Mouse (Mus musculus) neural tube, embryonic 15.5 days (tissue): ENCODE data around the gene Glg1. TPM values are rescaled to one million over a fixed set of nuclear protein-coding genes. Genes with fewer than 3 reads are reported as not detected.
A peak's percentile ranks its signal among the peaks of the same experiment; 100 is the strongest.
"Not testable (repeated sequence)": the region's sequence is repeated elsewhere in the genome, so short reads cannot be mapped to it uniquely, and the experiment has no call there.

Source experiments
- ATAC-seq: fragments of 200-750 bp; cut with Nextera tagmentation; 2 replicates; pipeline ENCODE4 v1.8.0; 2017; ENCODE audit warnings: mild to moderate bottlenecking, moderate TSS enrichment, moderate library complexity; ENCODE audit not compliant: low FRiP score
- H3K27ac ChIP-seq: fragments of 300-500 bp; sonication (generic); replicated peaks from 2 replicates; pipeline ENCODE4 v1.5.1; 2015; ENCODE audit warnings: mild to moderate bottlenecking, inconsistent platforms
- H3K27me3 ChIP-seq: fragments of 300-500 bp; sonication (generic); replicated peaks from 2 replicates; pipeline ENCODE4 v1.6.1; 2015; ENCODE audit warnings: inconsistent platforms
- H3K36me3 ChIP-seq: fragments of 300-500 bp; sonication (generic); 2 replicates; pipeline ENCODE4 v1.6.1; 2015; ENCODE audit warnings: inconsistent platforms
- H3K4me1 ChIP-seq: fragments of 300-500 bp; sonication (generic); 2 replicates; pipeline ENCODE4 v1.6.1; 2015; ENCODE audit warnings: inconsistent platforms
- H3K4me2 ChIP-seq: fragments of 300-500 bp; sonication (generic); 2 replicates; pipeline ENCODE4 v1.6.1; 2015; ENCODE audit warnings: inconsistent platforms, mild to moderate bottlenecking, moderate library complexity
- H3K4me3 ChIP-seq: fragments of 300-500 bp; sonication (generic); replicated peaks from 2 replicates; pipeline ENCODE4 v1.5.1; 2015; ENCODE audit warnings: mild to moderate bottlenecking, inconsistent platforms
- H3K9ac ChIP-seq: fragments of 300-500 bp; sonication (generic); replicated peaks from 2 replicates; pipeline ENCODE4 v1.6.1; 2015; ENCODE audit warnings: mild to moderate bottlenecking, inconsistent platforms
- H3K9me3 ChIP-seq: fragments of 300-500 bp; sonication (generic); replicated peaks from 2 replicates; pipeline ENCODE4 v1.6.1; 2016; ENCODE audit warnings: inconsistent platforms
- WGBS: fragments of 180-500 bp; shearing (Covaris S2); methylation state at CpG from one replicate; pipeline ENCODE4 v1.1.7; 2015; ENCODE audit warnings: mixed read lengths; 5-methylcytosine and 5-hydroxymethylcytosine counted together
- polyA plus RNA-seq: library from polyadenylated mRNA; unstranded; fragments of >200 nt; fragmentation: Nextera tagmentation; extraction: Ambion mirVana; gene quantifications from 2 replicates; pipeline ENCODE4 v1.2.1, GENCODE M21; 2015

Gene Glg1
- polyA plus RNA-seq, 1 experiment from 2014 or later, result 61.0 TPM

DNA sequence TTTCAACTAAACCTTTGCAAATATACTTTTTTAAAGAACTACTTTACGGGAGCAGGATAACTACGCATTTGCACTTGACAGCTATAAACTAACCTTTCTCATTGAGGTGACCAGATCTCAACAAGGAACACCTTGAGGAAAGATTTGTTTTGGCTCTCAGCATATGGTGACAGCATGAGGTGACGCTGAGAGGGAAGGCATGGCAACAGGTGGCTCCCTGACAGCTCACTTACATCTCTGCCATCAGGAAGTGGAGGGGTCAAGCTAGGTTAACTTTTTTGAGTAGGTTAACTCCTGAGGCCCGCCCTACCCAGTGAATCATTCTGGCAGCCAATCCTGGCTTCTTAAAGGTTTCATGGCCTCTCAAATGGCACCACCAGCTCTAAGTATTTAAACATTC lies 26.6 kb upstream of the Glg1 start:
- no peak for ATAC-seq
- Histone ChIP-seq H3K36me3 (peaks cover 72% of the 10 kb centered on the region), H3K27me3 (no peaks in the 10 kb centered on the region), H3K4me1 (no peaks in the 10 kb centered on the region), H3K9ac (no peak overlapping the region), H3K4me2 (no peak overlapping the region), H3K4me3 (no peak overlapping the region), H3K9me3 (no peaks in the 10 kb centered on the region), H3K27ac (no peak overlapping the region)
- WGBS, result 92% methylated on average over 4 of the region's 4 CpGs

DNA sequence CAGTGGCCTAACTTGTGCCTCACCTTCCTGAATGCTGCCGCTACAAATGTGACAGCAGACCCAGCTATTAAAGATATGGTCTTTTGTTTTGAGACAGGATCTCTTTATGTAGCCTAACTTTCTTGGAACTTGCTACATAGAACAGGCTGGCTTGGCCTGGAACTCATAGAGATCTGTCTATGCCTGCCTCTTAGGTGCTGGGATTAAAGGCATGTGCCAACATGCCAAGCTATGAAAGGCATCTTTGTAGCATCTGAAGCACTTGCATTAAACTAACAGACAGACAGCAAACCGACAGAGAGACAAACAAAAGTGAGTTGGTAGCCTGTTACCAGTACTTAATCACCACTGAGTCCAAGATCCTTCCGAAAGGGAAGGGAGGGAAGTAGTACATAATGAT lies 23.1 kb upstream of the Glg1 start:
- Histone ChIP-seq H3K36me3 (peaks cover 74% of the 10 kb centered on the region), H3K4me2 (no peak overlapping the region), H3K4me3 (no peak overlapping the region), H3K27ac (no peak overlapping the region), H3K9ac (no peak overlapping the region), H3K27me3 (no peaks in the 10 kb centered on the region), H3K4me1 (no peaks in the 10 kb centered on the region), H3K9me3 (no peaks in the 10 kb centered on the region)
- 92% methylated on average over 3 of the region's 3 CpGs for WGBS
- ATAC-seq, result no peak

DNA sequence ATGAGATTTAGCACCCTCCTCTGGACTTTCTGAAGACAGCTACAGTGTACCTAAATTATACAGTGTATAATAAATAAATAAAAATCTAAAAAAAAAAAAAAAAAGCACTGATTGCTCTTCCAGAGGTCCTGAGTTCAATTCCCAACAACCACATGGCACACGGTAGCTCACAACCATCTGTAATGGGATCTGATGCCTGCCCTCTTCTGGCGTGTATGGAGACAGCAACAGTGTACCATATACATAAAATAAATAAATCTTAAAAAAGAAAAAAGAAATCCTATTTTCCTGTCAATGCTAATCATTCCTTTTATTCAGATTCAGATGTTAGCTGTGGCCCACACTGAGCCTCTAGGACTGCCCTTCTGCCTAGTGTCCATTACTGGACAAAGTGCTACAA lies 9.3 kb upstream of the Glg1 start:
- no peaks in the 10 kb centered on the region for H3K9me3 ChIP-seq
- H3K4me2 ChIP-seq, result no peak overlapping the region
- H3K36me3 ChIP-seq, result peaks cover 4% of the 10 kb centered on the region
- H3K4me3 ChIP-seq, result no peak overlapping the region
- no peaks in the 10 kb centered on the region for H3K4me1 ChIP-seq
- no peaks in the 10 kb centered on the region for H3K27me3 ChIP-seq
- no peak overlapping the region for H3K9ac ChIP-seq
- 76% methylated on average over 2 of the region's 2 CpGs for WGBS
- no peak for ATAC-seq
- H3K27ac ChIP-seq, result no peak overlapping the region

DNA sequence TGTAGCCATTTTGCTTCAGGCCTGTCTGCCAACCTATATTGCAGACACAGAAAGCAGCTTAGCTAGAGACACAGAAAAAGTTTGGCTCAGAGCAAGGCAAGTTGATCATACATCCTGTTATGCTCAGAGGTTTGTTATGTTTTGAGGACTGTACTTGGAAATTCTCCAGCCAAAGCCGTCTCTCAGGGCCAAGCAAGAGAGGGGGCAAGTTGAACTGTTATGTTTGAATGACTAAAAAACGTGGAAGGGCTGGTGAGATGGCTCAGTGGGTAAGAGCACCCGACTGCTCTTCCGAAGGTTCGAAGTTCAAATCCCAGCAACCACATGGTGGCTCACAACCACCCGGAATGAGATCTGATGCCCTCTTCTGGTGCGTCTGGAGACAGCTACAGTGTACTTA lies 7.1 kb upstream of the Glg1 start:
- H3K4me3 ChIP-seq, H3K9ac ChIP-seq, ATAC-seq, H3K27me3 ChIP-seq, H3K4me1 ChIP-seq, H3K9me3 ChIP-seq, H3K27ac ChIP-seq, H3K4me2 ChIP-seq, H3K36me3 ChIP-seq: not testable (repeated sequence)
- 72% methylated on average over 7 of the region's 7 CpGs for WGBS

DNA sequence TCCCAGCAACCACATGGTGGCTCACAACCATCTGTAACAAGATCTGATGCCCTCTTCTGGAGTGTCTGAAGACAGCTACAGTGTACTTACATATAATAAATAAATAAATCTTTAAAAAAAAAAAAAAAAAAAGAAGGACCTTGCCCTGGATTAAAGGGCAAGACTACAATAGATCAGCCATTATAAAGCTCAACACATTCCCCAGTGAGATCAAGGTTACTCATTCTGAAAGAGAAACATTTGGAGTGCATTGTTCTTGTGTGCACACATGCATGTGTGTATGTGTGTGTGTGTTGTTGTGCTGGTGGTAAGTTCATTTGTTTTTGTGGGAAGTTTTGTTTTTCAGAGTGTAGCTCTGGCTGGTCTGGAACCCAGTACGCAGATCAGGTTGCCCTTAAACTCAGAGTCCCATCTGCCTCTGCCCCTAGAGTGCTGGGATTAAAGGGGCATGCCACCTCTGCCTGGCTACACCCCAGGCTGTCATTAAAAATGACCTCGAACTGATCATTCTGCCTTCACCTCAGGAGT lies 5.7 kb upstream of the Glg1 start:
- Histone ChIP-seq H3K4me1 (peaks cover 2% of the 10 kb centered on the region; the same call in 1 of the 2 replicates), H3K4me2 (no peak overlapping the region), H3K9me3 (no peaks in the 10 kb centered on the region), H3K27ac (no peak overlapping the region), H3K9ac (no peak overlapping the region), H3K4me3 (no peak overlapping the region), H3K27me3 (no peaks in the 10 kb centered on the region), H3K36me3 (no peaks in the 10 kb centered on the region)
- no peak for ATAC-seq
- WGBS, result 73% methylated on average over 2 of the region's 2 CpGs

DNA sequence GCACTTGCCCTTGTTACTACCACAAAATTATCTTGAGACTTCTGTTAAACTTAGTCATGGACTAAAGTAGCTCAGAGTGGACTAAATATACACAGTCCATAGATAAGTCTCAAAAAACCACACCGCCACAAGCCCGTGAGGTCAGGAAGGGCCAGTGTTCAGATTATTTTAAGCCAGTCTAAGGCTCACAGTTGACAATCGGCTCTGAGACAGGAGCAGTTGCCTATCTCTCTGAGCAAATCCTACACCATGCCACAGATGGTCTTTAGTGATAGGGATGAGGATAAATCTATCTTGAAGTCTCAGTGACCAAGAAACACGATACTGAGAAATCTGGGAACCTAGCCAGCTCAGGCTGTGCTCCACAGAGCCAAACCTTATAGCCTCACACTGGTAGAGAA lies 3.0 kb upstream of the Glg1 start:
- Histone ChIP-seq H3K27me3 (no peaks in the 10 kb centered on the region), H3K4me1 (peaks cover 16% of the 10 kb centered on the region), H3K4me2 (no peak overlapping the region), H3K4me3 (no peak overlapping the region), H3K27ac (no peak overlapping the region), H3K36me3 (no peaks in the 10 kb centered on the region), H3K9me3 (no peaks in the 10 kb centered on the region), H3K9ac (no peak overlapping the region)
- WGBS, result 83% methylated on average over 4 of the region's 4 CpGs
- no peak for ATAC-seq

DNA sequence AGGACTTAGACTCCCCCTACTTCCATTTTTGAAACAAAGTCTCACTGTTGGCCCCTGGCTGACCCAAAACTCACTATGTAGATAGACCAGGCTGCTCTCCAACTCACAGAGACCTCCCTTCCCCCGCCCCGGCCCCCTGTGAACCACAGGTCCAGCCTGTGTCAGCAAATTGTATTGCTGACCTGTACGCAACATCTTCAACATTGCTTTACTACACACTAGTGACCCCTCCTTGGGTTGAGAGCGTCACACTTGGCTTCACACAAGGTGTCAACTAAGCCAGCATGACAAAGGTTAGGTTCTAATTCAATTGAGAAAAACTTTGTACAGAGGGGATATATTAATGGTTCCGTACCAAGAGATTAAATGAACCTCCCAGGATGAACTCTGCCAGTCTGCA lies 1.2 kb upstream of the Glg1 start:
- Histone ChIP-seq H3K36me3 (no peaks in the 10 kb centered on the region), H3K27me3 (no peaks in the 10 kb centered on the region), H3K9me3 (no peaks in the 10 kb centered on the region), H3K9ac (no peak overlapping the region), H3K27ac (no peak overlapping the region), H3K4me3 (no peak overlapping the region), H3K4me1 (peaks cover 21% of the 10 kb centered on the region), H3K4me2 (peak overlapping the region; percentile 61; the same call in 1 of the 2 replicates)
- WGBS, result 96% methylated on average over 5 of the region's 5 CpGs
- no peak for ATAC-seq

DNA sequence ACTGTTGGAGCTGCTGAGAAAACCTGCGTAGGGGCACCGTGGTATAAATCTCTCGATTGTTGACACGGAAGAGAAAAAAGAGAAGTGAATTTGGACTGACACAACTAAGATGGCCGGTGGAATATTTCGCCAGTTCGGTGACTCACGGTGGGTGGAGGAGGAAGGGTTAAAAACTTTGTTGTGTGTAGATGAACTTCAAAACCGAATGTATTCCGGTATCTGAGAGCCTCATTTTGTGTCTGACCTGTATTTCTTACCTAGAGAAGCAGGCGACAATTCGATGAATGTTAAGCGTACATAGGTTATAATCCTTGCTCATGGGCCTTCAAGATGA lies 359 bp upstream of the Glg1 start:
- H3K9me3 ChIP-seq, result no peaks in the 10 kb centered on the region
- peak overlapping the region; percentile 61 for H3K4me2 ChIP-seq
- ATAC-seq, result no peak
- WGBS, result 13% methylated on average over 13 of the region's 13 CpGs
- H3K4me3 ChIP-seq, result peak overlapping the region; percentile 56
- peak overlapping the region; percentile 70 for H3K9ac ChIP-seq
- H3K27me3 ChIP-seq, result no peaks in the 10 kb centered on the region
- peaks cover 23% of the 10 kb centered on the region for H3K4me1 ChIP-seq
- H3K36me3 ChIP-seq, result no peaks in the 10 kb centered on the region
- H3K27ac ChIP-seq, result peak overlapping the region; percentile 99

DNA sequence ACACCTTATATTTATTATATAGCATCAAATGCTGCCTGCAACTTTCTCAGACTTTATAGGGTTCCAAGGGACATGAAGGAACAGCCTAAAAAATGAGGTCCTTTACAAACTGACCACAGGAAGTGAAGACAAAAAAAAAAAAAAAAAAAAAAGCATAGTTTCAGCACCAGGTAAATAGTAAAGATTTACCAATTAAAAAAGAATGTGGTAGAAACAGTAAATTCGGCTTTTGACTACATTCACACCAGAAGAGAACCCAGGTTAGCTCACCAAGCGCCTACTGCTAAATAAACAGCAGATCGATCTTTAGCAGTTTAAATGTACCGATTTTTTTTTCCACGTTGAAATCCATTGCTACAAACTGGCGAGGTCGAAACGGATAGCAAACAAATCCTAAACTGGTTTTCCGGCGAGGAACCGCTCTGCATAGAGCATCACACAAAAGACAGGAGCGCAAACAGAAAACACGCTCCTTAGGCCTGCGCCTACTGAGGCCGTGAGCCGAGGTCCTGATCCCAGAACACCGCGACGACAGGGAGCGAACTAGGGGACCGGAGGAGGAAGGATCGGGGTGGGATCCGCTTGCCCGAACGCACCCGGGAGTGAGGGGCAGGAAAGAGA lies 896 bp downstream of the Glg1 start:
- Histone ChIP-seq H3K36me3 (no peaks in the 10 kb centered on the region), H3K27me3 (no peaks in the 10 kb centered on the region), H3K9me3 (no peaks in the 10 kb centered on the region), H3K4me3 (peak overlapping the region; percentile 56), H3K4me2 (peak overlapping the region; percentile 61), H3K4me1 (peaks cover 23% of the 10 kb centered on the region), H3K9ac (peak overlapping the region; percentile 70), H3K27ac (peak overlapping the region; percentile 99)
- WGBS, result under 1% methylated on average over 26 of the region's 26 CpGs
- ATAC-seq, result peak; percentile 75

DNA sequence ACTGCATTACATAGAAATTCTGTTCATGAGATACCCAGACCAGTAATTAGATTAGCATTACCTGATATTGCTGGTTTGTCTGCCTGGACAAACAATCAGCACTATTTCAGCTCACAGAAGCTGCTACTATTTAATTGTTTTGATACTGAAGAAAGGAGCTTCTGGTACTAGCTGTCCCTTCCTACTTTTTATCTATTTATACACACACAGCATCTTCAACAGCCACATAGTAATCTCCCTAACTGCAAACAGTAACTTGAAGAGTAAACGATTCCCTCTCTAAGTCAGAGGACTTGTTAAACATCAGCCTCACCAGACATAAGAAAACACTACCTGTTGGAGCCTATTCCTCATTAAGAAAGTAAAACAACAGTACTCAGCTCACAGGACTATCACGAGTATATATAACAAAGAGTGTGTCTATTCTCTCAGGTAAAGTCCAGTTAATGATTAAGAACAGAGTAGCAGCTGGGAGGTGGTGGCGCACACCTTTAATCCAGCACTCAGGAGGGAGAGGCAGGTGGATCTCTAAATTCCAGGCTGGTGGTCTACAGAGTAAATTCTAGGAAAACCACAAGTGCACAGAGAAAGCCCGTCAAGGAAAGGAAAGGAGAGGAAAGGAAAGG lies 6.4 kb downstream of the Glg1 start:
- no peaks in the 10 kb centered on the region for H3K36me3 ChIP-seq
- H3K4me3 ChIP-seq, result no peak overlapping the region
- H3K27ac ChIP-seq, result no peak overlapping the region
- WGBS, result 88% methylated on average over 4 of the region's 4 CpGs
- H3K9ac ChIP-seq, result no peak overlapping the region
- ATAC-seq, result no peak
- no peak overlapping the region for H3K4me2 ChIP-seq
- no peaks in the 10 kb centered on the region for H3K9me3 ChIP-seq
- no peaks in the 10 kb centered on the region for H3K27me3 ChIP-seq
- H3K4me1 ChIP-seq, result peaks cover 16% of the 10 kb centered on the region

DNA sequence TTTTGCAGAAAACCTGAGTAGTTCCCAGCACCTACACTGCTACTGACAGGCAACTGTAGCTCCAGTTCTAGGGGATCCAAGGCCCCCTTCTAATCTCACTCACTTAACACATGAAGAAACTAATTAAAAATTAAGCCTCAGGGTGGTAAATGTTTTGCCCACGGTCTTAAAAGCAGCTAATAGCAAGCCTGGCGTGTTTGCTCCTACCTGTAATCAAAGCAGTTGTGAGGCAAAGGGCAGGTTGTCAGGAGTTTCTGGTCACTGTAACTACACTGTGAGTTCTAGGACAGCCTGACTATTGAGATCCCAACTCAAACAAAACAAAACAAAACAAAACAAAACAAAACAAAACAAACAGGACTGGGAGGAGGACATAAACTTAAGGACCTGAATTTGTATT lies 8.9 kb downstream of the Glg1 start:
- 0 out of 2 replicates have a peak, but pooled peaks cover 4% of the 10 kb centered on the region for H3K4me1 ChIP-seq
- H3K27me3 ChIP-seq, result no peaks in the 10 kb centered on the region
- no peak overlapping the region for H3K4me2 ChIP-seq
- no peak for ATAC-seq
- 68% methylated on average over 2 of the region's 2 CpGs for WGBS
- H3K9me3 ChIP-seq, result no peaks in the 10 kb centered on the region
- H3K36me3 ChIP-seq, result no peaks in the 10 kb centered on the region
- no peak overlapping the region for H3K27ac ChIP-seq
- no peak overlapping the region for H3K9ac ChIP-seq
- no peak overlapping the region for H3K4me3 ChIP-seq

DNA sequence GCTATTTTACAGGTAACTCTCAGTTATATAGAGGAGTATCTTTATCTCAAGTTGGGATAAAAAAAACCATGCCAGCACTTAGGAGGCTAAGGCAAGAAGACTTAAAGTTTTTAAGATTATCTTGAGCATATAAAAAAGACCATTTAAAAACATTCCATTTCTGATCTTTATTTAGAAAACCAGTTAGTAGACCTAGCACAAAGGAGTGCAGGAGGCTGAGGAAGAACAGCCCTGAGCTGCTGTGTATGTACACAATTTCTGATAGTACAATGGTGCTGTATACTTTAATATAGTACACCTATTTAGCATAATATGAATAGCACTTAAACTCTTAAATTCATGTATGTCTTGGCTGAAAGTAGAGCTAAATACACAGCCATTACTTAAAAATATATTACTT lies 10.9 kb downstream of the Glg1 start:
- no peaks in the 10 kb centered on the region for H3K36me3 ChIP-seq
- no peak overlapping the region for H3K4me2 ChIP-seq
- no peak overlapping the region for H3K9ac ChIP-seq
- H3K4me1 ChIP-seq, result 0 out of 2 replicates have a peak, but pooled peaks cover 2% of the 10 kb centered on the region
- H3K27ac ChIP-seq, result no peak overlapping the region
- H3K9me3 ChIP-seq, result no peaks in the 10 kb centered on the region
- no peak overlapping the region for H3K4me3 ChIP-seq
- no peak for ATAC-seq
- no peaks in the 10 kb centered on the region for H3K27me3 ChIP-seq
